Mouse (Mus musculus) thymus, postnatal 36 days (tissue): Measurements from ENCODE around the gene Tcf7l1.

Experiments used
- DNase-seq, 2 experiments: peaks; one replicate each; pipeline ENCODE4 v3.0.0; 2022; ENCODE audit warnings: mixed read lengths in 2 of 2

Tcf7l1 gene

GRCm38 (mm10) chr6:72583211-72583839 is 205.7 kb downstream of the Tcf7l1 start:
- no peak for DNase-seq

GRCm38 (mm10) chr6:72581625-72582382 is 207.2 kb downstream of the Tcf7l1 start:
- no peak for DNase-seq
